Mouse (Mus musculus): ENCODE data around the gene Scpep1. TPM values are rescaled to one million over a fixed set of nuclear protein-coding genes. Genes with fewer than 3 reads are reported as not detected.

Scpep1 gene
- total RNA-seq, 2 experiments from 2014 or later, result 13.7 to 15.7 TPM

DNA sequence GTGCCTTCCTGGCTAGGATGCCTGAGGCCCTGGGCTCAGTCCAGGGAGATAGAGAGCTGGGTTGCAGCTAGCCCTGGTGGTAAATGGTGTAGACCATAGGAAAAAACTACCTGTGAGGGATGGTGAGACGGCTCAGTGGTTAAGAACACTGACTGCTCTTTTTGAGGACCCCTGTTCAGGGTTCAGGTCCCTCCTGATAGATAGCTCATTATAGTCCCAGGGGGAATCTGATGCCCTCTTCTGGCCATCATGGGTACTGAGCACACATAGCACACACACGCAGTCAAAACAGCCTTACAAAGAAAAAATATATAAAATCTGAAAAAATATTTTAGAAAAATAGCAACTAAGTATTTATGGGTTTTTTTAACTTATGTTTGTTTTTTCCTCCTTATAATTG lies 21.1 kb upstream of the Scpep1 start:
- DNase-seq (ENCODE audit: extremely low spot score in 1 of 2, low spot score in 1 of 2), result no peak

DNA sequence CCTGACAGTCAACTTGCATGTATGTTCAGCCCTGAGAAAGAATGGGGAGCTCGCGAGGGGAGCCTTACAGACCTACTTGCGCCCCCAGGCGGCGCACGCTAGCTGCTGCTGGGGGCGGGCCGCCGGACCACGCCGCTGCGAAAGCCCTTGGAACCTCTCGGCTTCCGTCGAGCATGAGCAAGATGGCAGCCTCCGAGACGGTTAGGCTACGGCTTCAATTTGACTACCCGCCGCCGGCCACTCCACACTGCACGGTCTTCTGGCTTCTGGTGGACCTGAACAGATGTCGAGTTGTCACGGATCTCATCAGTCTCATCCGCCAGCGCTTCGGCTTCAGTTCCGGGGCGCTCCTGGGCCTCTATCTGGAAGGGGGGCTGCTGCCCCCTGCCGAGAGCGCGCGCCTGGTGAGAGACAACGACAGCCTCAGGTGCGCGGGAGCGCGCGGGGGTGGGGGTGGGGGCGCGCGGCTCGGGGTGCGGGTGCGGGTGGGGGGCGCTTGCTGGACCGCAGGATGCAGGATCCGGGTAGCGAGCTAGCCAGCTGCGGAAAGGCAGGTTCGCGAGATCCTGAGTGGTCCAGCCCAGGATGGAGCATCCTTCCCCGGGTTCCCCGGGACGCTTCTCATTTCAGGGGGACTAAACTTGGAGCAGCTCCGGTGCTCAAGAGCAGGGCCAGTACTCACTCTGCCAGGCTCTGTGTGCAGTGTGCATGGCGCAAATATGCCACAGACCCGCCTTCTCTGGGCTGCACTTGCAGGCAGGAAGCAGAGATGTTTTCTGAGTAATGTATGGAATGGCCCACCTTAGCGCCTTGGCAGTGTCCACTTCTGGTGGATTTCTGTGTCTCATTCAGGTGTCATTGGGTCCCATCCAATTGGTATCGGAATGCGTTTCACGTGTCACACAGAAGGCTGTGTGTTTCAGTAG lies 18.8 kb upstream of the Scpep1 start:
- DNase-seq (ENCODE audit: extremely low spot score in 1 of 2, low spot score in 1 of 2), result peak; percentile 89 to 93

DNA sequence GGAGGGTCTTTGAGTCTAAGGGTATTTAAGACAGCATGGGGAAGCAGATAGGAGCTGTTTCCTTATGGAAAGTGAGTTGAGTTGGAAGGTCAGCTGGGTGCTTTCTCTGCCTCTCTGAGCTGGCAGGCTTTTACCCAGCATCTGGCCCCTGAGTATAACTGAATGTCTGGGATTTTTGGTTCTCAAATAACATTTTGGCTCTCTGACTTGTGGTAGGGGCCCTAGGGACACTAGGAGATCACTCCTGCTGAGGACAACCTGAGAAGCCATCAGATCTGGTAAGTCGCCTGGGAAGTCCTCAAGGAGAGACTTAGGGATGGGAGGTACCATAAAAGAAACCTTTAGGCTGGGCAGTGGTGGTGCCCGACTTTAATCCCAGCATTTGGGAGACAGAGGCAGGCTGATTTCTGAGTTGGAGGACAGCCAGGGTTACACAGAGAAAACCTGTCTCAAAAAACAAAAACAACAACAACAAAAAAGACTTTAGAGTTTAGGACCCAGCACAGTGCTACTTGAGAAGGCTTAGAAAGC lies 15.0 kb upstream of the Scpep1 start, which contains the start of gene Coil:
TSS of gene Coil (plus strand) at position 51 of the 531 bp plus-strand sequence.
- no peak for DNase-seq (ENCODE audit: extremely low spot score in 1 of 2, low spot score in 1 of 2)

DNA sequence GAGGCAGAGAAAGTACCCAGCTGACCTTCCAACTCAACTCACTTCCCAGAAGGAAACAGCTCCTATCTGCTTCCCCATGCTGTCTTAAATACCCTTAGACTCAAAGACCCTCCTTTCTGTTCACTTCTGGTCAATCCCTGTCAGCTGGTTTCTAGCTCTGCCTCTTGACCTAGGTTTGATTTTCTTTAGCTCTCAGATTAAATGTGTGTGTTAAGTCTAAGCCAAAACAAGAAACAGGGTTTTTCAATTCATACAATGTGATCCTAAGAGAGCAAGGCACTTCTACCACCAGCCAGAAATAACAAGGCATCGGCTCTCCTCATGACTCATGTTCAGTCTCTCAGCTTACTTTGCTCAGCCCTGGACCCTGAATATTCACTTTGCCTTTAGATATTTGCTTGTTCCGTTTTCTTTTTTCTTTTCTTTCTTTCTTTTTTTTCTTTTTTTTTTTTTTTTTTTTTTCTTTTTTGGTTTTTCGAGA lies 11.7 kb upstream of the Scpep1 start, which contains the start of gene Elobl:
TSS of gene Elobl (minus strand) at position 51 of the 481 bp plus-strand sequence.
- DNase-seq (ENCODE audit: extremely low spot score in 1 of 2, low spot score in 1 of 2), result no peak

DNA sequence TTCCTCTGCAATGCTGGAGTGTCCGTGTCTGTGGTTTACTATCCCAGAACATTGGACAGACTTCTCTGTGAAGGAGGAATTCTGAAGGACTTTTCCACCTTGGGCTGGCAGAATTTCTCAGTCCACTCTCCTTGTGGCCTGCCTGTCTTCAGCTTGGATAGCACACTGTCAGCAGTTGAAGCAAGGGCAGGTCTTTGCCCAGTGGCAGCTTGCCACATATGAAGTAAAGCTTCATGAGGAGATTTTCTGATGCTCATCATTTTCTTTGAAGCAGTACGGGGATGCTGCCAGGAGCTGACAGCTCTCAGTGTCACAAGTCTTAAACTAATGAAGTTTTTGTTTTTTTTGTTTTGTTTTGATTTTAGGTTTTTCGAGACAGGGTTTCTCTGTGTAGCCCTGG lies 3.6 kb upstream of the Scpep1 start:
- no peak for DNase-seq (ENCODE audit: extremely low spot score in 1 of 2, low spot score in 1 of 2)

DNA sequence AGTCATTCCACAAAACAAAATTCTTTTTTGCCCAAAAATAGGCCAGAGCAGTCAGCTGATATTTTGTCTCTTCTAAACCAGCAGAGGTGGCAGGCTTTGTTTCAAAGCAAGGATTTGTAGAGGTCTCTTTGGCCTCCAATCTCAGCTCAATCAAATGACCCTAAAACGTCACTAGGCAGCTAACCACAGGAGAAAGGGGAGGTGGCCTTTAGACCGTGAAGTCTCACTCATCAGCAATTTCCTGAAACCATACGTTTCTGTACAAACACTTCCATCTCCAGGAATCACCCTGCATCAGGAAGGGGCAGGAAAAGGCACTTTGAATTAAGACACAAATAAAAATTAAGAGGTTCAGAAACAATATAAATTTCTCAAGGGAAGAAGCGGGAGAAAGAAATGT lies 462 bp downstream of the Scpep1 start:
- no peak for DNase-seq (ENCODE audit: extremely low spot score in 1 of 2, low spot score in 1 of 2)

DNA sequence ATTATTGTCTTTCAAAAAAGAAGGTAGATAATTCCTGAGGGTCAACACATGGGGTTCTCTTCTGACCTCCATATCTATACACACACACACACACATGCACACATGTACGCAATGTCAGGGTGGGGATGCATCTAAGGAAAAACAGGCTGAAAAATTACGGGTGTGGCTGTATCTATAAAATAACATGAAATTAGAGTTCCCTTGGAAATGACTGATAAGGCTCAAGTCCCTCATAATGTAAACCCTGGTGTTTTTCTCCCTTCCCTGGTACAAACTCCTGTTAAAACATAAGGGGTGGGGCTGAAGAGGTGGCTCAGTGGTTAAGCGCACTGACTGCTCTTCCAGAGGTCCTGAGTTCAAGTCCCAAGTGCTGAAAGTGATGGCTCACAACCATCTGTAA lies 1.7 kb downstream of the Scpep1 start:
- no peak for DNase-seq (ENCODE audit: extremely low spot score in 1 of 2, low spot score in 1 of 2)

DNA sequence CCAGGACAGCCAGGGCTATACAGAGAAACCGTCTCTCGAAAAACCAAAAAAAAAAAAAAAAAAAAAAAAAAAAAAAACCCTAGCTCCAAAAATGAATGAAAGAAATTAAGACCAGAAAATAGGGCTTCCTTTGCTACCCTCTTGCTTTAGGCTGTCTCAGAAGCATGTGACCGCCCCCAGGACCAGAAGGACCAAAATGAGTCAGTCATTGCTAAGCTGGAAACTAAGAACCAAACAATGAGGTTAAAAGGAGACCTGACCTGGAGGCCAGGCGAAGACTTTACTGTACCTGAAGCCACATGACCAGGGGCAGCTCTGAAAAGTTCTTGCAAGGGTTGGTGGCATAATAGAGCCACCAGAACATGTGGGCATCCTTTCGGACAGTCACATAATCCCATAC lies 3.1 kb downstream of the Scpep1 start:
- no peak for DNase-seq (ENCODE audit: extremely low spot score in 1 of 2, low spot score in 1 of 2)

DNA sequence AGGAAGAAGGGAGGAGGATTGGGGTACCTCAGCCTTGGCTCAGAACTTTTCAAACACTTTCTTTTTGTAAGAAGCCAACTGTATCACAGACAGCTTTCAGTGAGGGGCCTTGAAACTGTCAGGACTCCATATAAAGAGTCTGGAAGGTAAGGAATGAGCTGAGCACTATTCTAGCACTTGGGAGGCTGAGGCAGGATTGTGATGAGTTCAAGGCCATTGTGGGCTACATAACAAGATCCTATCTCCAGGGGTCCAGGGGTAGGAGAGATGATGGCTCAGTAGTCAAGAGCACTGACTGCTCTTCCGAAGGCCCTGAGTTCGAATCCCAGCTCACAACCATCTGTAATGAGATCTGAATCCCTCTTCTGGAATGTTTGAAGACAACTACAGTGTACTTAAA lies 3.7 kb downstream of the Scpep1 start:
- DNase-seq (ENCODE audit: extremely low spot score in 1 of 2, low spot score in 1 of 2), result no peak

DNA sequence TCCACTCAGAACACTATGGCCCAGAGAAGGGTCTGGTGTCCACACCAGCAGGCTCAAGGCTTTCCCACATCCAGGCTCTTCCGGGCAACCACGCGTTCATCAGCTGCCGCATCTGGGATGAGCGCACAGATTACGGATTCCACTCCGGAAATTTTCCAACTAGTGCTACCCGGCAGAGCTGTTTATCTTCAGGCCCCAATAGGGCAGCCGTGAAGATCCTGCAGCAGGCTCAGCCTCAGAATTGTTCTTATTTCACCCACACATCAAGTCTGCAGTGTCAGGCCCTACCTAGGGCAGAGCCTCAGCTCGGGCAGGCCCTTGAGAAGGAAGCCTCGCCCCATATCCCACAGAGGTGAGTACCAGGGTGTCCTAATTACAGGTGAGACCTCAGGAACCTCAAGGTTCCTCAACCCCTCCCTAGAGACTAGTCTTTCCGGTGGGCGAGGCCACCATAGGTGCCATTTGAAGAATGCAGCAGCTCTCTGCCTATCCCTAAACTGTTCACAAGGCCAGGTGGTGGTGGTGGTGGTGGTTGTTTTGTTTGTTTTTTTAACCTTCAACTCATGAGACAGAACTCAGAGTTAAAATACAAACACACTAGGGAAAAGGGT lies 4.5 kb downstream of the Scpep1 start:
- DNase-seq (ENCODE audit: extremely low spot score in 1 of 2, low spot score in 1 of 2), result no peak

DNA sequence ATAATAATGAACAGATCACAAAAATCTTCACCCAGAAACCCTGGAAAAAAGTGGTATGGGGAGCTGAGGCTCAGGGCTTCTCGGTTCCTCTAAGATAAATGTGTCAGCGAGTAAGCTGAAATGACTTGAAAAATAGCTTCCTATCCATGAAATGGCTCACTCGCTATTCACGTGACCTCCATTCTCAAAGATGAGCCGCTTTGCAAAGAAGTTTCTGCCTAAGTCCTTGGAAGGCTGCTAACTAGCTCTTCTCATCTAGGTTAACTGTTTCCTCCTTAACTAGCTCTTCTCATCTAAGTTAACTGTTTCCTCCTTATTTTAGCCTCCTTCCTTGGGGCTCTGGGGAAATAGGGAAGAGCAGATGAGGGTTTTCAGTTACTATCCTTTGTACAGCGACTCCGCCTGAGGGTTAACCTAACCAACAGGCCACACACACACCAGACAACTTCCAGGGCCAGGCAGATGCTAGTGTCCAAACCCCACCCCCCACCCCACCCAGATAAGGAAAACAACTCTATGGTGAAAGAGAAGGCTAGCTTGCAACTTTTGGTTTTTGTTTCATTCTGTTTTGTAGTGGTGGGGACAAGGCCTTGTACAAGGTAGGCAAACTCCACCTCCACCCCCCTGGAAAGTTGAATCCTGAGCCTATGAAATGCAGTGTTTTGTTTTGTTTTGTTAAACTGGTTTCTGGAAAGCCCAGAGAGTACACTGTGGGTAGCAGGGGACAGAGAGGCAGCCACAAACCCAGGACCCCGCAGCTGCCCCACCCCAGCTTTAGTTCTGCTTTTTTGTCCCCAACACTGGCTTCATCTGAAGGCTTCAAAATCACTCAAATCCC lies 5.2 kb downstream of the Scpep1 start:
- no peak for DNase-seq (ENCODE audit: extremely low spot score in 1 of 2, low spot score in 1 of 2)

DNA sequence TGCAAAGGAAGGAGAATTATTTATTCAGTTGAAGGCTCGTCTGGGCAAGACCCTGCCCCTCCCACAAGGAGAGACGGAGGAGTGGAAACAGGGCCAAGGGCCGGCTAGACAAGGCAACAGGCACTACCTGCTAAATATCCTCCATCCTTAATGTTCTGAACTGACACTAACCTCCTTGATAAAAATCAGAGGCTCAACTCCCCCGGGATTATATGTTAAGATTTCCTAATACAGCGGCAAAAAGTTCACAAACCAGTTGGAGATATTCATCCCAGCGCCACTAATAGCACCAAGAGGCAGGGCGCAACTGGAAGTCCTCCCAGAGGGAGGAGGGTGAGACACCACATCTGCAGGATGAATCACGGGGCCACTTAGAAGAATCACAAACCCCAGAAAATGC lies 6.4 kb downstream of the Scpep1 start:
- no peak for DNase-seq (ENCODE audit: extremely low spot score in 1 of 2, low spot score in 1 of 2)

DNA sequence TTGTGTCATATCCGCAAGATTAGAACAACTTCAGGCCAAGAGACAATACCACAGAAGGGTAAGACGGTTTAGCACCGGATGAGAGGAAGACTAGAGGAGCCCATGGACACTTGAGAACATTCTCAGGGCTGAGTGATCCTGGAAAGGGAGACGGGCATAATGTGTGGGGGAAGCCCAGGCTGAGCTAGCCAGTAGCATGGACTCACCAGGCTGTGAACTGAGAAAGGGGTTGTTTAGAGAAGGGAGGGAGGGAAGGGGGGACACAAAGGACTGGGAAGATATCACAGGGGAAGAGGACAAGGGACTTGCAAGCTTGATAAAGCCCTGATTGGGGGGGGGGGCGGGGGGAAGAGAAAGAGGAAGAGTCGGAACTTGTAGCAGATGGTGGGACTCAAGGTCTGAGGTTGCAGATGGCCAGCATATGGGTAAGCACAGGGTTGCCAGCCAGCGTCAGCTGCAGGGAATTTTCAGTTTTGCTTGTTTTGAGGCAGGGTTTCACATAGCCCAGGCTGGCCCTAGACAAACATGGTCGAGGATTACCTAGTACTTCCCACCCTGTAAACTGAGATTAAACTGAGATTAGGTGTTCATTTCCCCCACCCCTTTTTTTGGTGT lies 9.2 kb downstream of the Scpep1 start:
- DNase-seq (ENCODE audit: extremely low spot score in 1 of 2, low spot score in 1 of 2), result no peak

DNA sequence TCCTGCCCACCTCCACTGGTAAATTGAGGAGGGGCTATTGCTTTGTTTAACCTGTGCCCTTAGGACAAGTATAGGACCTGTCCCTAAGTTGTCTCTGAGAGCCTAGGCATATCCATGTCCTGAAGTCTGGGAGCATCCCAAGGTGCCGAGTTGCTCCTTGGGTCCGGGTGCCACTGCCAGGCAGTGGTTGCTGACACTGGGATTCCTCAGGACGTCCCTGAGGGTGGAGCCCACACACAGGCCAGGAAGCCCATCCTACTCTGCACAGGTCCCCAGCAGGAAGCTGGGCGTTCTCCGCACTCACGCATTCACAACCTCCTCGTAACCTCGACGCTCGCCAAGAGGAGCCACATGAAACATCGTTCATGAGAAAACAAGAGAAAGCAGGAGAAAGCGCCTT lies 13.8 kb downstream of the Scpep1 start:
- DNase-seq (ENCODE audit: extremely low spot score in 1 of 2, low spot score in 1 of 2), result no peak

DNA sequence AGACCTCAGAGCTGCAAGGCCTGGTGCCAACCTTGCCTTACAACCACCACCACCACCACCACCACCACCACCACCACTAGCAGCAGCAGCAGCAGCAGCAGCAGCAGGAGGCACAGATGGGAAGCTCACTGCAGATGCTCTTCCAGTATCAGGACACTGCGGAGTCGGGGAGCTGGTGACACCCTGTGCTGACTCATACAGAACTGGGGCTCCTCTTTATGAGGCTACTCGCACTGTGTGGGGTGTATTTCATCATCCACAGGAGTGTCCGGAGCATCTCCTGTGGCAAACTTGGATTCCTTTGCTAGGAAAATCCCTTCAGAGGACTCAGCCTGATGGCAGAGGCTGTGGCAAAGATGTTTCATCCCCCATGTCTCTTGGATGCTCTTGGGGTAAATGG lies 15.6 kb downstream of the Scpep1 start:
- no peak for DNase-seq (ENCODE audit: extremely low spot score in 1 of 2, low spot score in 1 of 2)

DNA sequence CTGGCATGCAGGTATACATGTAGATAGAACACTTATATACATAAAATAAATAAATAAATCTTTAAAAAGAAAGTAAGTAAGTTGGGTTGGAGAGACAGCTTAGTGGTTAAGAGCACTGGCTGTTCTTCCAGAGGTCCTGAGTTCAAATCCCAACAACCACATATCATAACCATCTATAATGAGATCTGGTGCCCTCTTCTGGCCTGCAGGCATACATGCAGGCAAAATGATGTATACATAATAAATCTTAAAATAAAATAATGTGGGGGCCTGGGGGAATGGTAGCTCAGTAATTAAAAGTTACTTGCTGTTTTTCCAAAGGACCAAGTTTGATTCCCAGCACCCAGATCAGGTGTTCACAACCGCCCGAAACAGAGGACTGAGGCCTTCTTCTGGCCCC lies 16.5 kb downstream of the Scpep1 start:
- no peak for DNase-seq (ENCODE audit: extremely low spot score in 1 of 2, low spot score in 1 of 2)

DNA sequence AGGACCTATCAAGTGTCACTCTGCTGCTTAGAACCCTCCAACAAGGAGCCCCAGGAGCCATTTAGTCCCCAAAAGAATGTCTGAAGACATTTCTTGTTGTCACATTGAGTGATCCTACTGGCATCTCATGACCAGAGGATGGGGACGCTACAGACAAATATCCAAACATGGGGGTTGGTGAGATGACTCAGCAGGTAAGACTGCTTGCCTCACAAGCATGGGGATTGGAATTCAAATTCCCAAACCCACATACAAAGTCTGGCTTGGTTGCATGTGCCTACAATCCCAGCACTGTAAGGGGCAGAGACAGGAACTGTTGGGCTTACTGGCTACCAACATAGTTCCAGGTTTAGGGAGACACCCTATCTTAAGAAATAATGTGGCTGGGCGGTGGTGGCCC lies 17.4 kb downstream of the Scpep1 start:
- no peak for DNase-seq (ENCODE audit: extremely low spot score in 1 of 2, low spot score in 1 of 2)

DNA sequence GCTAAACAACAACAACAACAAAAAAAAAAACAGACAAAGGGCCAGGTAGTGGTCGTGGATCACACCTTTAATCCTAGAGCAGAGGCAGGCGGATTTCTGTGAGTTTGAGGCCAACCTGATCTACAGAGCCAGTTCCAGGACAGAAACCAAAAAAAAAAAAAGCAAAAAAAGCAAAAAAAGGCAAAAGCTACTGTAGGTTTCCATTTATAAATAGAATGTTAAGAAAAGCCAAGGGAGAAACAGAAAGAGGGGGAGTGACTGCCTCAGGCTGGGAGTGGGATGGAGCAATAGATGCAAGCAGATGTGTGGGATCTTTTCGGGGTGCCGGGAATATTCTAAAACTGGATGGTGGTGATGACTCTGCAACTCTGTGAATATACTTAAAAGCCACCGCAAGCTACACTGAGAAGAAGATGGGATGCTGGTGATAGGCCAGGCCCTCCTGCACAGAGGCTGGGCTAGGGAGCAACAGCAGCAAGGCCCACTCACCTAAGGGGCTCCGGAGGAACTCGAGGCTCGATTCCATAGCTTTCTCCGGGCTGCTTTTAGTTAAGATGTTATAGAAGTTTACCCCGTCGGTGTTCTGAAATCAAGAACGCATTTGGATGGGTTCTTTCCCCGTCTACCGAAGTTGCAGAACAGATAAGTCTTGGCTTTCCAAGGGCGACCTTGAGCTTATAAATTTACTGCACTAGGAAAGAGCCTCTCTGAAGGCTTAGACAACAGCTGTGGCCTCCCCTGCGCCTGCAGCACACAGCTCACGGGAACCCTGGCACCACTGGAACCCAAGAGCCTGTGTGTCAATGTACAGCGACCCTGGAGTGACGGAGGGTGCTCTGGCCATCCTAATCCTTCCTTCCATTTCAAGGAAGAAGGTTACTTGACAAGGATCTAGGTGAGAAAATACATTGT lies 20.9 kb downstream of the Scpep1 start:
- DNase-seq (ENCODE audit: extremely low spot score in 1 of 2, low spot score in 1 of 2), result no peak

DNA sequence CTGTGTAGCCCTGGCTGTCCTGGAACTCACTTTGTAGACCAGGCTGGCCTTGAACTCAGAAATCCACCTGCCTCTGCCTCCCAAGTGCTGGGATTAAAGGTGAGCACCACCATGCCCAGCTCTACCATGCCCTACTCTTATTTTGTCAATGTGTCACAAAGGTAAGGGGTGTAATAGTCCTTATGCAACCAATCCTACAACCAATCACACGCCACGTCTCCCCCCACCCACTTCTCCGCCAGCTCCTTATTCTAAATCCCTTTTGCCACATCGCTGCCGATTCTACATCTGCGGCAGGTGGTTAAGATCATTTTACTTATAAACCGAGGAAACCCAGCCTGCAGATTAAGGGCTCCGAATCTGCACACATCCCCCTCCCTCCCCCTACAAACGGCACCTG lies 22.2 kb downstream of the Scpep1 start:
- DNase-seq (ENCODE audit: extremely low spot score in 1 of 2, low spot score in 1 of 2), result no peak
